Mouse (Mus musculus): Measurements from ENCODE around the gene Relch.
"Not testable (repeated sequence)": the region's sequence is repeated elsewhere in the genome, so short reads cannot be mapped to it uniquely, and the experiment has no call there.

The Relch gene

DNA sequence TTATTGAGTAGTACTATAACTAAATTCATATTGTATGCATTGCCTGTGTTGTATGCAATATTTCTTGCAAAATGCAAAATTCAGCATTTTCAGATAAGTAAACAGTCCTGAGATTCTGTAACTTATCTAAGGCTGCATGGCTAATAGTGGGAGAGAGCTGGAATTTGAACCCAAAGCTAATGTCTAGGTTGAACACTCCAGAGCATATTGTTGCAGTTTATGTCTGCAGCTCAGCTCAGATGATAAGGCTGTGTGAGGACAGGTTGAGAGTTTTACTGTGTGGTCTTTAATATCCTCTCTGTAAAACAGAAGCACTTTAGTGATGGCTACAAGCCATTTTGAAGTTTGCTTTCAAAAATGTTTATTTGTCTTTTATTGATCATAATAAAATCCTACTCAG, 75.8 kb downstream of the Relch start:
- in situ Hi-C loops (cut with MboI, MseI), result no loop called here

- in situ Hi-C loops (cut with MboI, MseI), result no loop called here
Measured at GRCm38 (mm10) chr1:105742481-105742880, 78.8 kb downstream of the Relch start.

DNA sequence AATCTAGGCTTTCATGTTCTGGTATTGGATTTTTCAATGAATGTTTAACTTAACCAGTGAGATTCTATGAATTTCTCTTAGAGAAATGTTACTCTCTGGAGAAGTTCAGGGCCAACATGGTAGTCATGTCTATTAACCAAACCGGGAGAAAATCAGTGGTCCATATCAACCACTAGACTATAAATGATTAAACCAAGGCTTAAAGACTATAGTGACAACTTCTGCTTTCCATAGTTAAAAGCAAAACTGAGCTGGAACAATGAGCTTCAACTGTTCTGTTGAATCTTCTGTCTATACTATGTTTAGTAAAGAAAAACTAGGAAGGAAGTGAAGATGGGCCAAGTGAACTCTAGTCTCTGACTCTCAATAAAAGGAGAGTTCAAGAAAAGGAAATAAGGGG, 82.8 kb downstream of the Relch start:
- in situ Hi-C loops (cut with MboI, MseI), result no loop called here

DNA sequence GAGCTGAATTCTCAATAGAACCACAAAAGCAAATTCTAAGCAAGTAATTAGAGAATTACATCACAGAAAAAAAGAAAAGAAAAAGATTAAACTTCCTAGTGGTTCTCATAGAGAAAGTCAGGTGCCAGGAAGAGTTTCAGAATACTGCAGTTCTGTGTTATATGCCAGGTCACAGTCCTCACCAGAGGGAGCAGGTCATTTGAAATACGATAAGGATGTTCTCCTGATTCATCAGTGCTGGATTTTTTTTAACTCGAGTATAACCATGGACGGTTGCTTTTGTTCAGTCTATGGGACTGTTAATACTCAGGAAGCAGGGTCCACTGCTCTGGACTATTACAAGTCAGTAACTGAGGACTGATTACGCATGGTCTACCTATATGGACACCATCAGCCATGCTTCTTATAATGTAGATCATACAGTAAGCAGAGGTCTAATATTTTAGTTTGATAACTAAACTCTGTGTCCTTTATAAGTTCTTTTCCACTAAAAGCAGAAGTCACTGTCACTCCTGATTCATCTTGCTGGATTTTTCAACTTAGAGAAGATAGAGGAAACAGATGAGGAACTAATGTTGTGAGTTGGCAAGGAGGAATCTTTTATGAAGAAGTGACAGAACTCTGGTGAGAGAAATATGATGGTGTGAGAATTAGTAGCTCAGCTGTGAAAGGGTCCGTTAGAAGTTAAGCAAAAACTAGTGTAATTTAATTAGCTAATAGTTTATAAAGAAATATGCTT, 83.4 kb downstream of the Relch start:
- in situ Hi-C loops (cut with MboI, MseI), result no loop called here

GRCm38 (mm10) chr1:105748091-105748799, 84.6 kb downstream of the Relch start:
- in situ Hi-C loops (cut with MboI, MseI), result no loop called here

DNA sequence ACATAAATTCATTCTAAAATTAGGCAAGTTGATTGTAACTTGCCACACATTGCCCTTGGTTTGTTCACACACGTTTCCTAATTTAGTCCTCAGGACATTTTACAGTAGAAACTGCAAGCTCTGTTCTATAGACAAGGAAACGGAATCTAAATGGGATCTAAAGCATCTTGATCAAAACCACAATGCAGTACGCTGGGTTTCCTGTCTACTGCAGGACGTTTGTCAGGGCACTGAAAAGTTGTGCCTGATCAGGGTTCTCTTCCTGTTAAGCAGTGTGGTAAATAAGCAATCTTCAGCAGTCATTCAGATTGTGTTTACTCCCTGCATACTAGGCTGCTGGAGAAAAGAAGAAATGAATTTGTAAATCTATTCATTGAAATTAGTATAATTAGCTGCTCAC, 88.5 kb downstream of the Relch start:
- in situ Hi-C loops (cut with MboI, MseI), result no loop called here

DNA sequence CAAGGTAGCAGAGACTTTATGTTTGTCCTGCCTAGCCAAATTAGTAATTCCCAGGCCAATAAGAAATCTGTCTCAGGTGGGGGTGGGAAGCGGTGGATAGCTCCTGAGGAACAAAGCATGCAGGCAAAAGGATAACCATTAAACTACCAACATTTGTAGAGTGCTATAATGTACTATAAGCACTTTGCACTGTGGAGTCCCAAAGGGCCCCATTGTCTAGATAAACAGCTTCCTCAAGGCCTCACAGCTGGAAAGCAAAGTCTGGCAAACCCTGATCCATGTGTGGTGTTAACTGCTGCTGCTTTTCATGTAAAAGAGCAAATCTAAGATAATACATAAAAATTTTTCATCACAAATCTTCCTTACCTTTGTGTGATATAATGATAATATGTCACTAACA, 89.3 kb downstream of the Relch start:
- in situ Hi-C loops (cut with MboI, MseI), result no loop called here

GRCm38 (mm10) chr1:105758798-105759197, 95.1 kb downstream of the Relch start:
- in situ Hi-C loops (cut with MboI, MseI), result no loop called here

DNA sequence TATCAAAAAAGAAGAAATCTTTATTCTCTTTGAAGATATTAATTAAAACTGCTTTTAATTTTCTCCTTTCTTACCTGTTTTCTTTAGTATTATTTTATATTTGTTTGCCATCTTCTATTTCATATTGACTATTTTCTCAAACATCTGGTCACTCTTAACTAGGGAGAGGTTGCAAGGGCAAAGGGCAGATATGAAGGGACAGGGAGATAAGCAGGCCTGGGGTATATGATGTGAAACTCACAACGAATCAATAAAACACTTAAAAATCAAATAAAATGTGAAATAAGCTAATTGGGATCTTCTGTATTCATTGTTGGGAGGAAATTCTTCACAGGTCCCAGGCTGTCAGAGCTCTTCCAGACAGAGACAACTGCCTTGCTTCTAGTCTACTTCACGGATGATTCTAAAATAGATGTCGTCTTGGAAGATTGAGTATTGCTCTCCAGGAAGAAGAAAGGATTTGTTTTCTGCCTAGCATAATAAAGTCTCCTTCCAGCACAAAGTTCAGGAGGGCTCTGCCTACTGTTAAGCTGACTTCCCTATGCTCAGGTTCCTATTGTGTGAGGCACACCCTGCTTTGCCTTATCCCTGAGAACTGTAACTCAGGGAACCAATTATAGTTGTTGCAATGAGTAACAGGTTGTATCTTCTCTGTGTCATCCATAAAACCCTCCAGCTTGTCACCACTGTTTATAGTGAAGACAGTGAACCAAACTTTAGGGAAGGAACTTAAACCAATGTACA, 95.9 kb downstream of the Relch start:
- in situ Hi-C loops (cut with MboI, MseI), result no loop called here

GRCm38 (mm10) chr1:105765586-105765985, 101.9 kb downstream of the Relch start:
- in situ Hi-C loops (cut with MboI, MseI), result no loop called here

DNA sequence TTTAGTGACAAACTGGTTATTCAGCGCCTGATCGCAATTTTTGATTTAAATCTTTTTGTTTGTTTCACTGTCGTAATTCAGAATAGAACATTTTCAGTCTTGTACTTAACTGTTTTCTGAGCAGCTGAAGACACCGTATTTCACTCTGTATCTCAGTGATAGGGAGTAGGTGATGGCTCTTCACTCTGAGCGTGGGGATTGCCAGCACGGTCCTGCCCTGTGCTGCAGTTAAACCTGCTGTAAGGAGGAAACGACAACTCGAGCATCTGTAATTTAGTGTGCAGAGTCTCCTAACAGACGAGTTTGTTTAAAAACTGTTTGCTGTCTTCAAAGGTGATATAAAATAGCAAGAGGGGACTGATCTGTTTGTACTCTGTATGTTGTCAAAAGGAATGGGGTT, 102.4 kb downstream of the Relch start:
- in situ Hi-C loops (cut with MboI, MseI), result not testable (repeated sequence)

DNA sequence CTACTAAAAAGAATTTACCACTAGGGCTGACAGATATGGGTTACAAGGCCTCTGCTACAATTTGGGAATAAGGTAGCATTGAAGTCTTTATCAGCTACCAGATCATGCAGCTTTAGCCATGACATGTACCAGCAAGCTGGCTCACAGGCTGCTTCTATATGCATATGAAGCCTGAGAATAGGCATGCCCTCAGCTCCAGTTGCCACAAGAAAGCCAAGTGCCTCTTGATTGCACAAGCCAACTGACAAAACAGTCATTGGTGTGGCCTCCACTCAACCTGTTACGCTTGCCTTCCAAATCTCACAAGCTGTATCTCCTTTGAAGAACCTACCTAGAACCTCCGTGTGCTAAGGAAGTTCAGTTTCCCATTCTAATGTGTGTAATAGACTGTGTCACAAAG, 104.7 kb downstream of the Relch start:
- in situ Hi-C loops (cut with MboI, MseI), result no loop called here

DNA sequence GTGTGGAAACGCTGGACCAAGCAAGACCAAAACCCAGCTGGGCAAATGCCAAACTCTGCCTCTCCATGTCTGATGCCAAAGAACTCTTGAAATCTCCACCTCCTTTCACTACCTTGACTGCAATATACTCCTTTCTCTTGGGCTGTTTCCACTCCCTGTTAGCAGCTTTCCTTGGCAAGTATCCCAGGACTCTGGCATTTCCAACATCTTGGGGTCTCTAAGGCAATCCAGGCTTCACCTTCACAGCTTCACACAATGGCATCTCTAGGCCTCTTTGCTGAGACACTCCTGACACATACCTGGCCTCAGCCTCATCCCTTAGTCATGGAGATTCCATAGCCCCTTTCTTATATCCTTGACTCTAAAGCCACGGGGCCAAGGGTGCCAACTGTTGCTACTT, 107.0 kb downstream of the Relch start:
- in situ Hi-C loops (cut with MboI, MseI), result no loop called here

- in situ Hi-C loops (cut with MboI, MseI), result no loop called here
Measured at GRCm38 (mm10) chr1:105776426-105776825, 112.8 kb downstream of the Relch start.

DNA sequence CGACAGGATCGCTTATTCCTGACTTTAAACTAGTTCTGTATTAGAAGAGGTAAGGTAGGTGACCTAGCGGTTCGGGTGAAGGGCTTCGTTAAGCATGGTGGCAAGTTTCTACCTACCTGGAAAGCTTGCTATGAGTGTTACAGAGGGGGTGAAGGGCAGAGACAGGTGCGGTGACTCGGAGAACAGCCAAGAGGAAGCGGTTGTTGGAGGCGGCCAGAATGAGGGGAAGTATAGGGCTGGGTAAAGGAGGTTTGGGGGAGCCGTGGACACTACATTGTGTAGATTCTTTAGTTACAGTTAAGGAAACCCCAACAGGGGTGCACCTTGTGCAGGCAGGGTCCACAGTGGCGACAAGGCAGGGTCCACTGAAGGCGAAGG, 116.4 kb downstream of the Relch start:
- in situ Hi-C loops (cut with MboI, MseI), result loop anchor here in 1 of 2 experiments (5.0 kb wide), 1 partner anchor 622 kb away; no protein-coding TSS in a partner anchor

DNA sequence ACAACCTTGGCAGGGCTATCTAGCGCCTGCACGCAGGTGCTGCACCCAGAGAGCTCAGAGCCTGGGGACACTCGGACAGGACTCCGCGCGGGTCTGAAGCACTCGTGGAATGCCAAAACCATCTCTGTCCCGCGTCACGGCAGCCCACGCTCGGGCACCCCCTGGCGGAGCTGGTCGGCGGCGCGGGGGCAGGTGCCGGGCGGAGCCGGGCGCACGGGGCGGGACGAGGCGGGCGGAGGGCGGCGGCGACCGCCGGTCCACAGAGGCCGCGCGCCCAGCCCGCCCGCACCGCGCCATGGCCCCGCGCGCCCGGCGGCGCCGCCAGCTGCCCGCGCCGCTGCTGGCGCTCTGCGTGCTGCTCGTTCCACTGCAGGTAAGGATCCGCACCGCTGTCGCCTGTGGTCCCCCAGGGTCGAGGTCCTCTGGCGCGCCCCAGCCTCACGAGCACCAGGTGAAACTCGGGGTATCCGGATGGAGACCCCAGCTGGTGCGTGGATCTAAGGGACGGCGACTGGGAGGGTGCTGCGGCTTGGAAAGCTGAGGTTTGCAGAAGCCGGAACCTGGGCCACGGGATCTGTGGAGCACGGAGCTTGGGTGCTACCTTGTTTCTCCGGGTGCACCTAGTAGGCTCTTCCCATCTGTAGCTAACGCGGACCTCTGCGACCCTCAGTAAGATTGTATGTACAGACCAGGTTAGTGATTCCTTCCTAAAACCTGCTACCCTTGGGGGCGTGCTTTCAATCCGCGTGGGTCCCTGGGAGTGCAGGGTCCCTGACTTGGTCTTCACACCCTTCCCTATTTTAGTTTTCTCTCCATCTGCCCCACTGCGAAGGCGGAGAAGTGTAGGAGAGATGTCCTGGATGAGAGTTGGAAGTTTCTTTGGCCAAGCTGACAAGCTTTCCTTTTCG, 117.0 kb downstream of the Relch start, which contains the start of gene Tnfrsf11a:
Gene Tnfrsf11a (plus strand): TSS at position 262 of the 908 bp plus-strand sequence.
- in situ Hi-C loops (cut with MboI, MseI), result loop anchor here in 1 of 2 experiments (5.0 kb wide), 1 partner anchor 622 kb away; no protein-coding TSS in a partner anchor

DNA sequence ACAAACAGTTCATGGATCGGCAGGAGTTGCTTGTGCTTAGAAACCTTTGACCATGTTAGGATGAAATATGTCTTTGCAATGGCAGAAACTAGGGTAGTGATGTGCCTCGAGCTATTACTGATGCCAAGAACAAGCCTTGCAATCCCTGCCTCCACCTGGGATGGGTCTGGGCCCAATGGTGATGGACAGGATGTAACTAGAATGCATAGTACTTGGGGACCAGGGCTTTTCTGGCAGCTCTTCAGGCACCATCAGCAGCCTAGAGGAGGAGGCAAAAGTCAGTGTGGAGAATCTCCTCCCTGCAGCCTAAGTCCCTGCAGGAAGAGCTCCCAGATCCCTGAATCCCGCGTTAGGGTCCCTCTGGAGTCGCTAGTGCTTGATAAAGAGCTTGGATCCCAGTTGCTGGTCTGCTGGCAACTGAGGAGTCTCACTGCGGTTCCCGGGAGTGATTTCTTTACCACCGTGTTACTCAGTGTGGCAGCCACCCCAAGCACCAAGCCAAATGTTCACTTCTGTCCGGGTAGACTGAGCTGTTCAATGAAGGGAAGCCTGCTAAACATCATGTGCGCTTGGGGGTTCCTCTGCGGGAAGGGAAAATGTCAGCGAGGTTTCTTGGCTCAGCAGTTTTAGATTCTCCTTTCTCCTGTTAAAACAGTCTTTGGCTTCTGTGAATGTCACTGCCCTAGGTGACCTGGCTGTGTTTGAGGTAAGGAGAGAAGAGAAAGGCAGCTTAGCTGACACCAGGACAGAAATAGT, 117.9 kb downstream of the Relch start:
- in situ Hi-C loops (cut with MboI, MseI), result loop anchor here in 1 of 2 experiments (5.0 kb wide), 1 partner anchor 621 kb away; no protein-coding TSS in a partner anchor

DNA sequence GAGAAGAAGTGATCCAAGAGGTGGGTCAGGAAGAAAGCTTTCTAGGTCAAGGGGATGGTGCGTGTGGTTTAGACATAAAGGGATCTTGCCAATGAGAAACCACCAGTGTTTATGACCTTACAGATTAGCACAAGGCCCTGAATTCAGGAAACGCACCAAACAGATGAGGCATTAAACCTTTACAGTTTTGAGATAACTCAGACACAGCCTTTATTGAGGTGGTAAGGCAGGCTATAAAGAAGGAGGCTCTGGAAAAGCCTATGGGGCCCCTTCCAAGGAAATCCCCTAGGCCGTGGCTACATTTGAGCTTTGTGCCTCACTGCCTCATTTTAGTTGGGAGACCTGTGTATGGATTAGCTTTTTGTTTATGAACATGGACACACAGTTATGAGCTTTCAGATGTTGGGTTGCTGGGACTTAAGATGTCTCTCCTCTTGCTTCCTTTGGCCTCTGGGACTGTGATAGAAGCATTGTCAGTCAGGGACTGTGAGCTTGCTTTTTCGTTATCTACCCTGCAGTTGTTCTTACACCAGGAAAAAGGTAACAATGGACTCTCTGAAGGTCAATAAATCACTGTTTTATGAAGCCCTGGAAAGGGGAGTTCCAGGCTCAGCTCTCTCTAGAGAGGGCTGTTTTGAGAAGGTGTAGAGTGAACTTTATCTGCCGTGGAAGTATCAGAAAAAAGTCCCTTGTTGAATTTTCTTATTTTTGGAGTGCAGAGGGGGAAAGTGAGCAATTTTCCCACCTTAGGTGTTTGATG, 120.8 kb downstream of the Relch start:
- in situ Hi-C loops (cut with MboI, MseI), result loop anchor here in 1 of 2 experiments (5.0 kb wide), 1 partner anchor 618 kb away; no protein-coding TSS in a partner anchor

DNA sequence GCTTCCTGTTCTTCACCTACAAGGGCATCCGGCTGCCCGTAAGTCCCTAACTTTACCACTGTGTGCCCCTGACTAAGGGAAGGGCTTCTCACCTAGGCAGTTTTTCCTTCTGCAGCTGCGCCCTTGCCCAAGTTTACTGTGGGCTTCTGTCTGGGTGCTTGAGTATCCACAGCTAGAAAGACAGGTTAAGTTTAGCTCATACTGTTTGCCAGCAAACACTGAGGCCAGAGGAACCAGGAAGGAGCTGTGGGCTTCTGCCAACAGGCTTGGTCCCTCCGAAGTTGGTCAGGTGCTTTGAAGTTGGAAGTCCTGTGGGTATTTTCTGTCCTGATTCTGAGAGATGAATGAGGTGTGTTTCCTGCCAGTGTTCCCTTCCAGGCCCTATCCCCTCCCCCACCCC, 121.5 kb downstream of the Relch start:
- in situ Hi-C loops (cut with MboI, MseI), result no loop called here
